Mouse (Mus musculus) ovary, postnatal 36 days (tissue): ENCODE results near the gene Gm45753.

Experiments
- DNase-seq: peaks from one replicate; pipeline ENCODE4 v3.0.0; 2022; ENCODE audit warnings: low spot score, mixed read lengths

The Gm45753 gene

DNA sequence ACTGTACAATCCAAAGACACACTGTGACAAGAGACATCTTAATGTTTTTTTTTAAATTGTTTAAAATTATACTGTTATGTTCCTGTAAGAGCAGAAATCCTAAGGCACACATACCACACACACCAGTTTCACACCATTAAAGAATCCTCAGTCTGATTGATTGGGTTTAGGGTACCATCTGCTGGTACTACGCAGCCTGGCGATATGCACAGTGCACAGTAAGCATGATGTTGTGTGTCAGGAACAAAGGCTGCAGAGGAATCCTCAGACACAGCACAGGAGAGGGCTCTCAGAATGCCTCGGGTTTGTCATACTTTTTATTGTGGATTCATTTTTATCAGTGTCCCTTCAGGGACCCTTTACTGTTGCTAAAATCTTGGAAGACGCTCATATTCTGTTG is 33.9 kb downstream of the Gm45753 start:
- no peak for DNase-seq

GRCm38 (mm10) chr8:45269056-45269455 is 39.2 kb downstream of the Gm45753 start:
- no peak for DNase-seq

DNA sequence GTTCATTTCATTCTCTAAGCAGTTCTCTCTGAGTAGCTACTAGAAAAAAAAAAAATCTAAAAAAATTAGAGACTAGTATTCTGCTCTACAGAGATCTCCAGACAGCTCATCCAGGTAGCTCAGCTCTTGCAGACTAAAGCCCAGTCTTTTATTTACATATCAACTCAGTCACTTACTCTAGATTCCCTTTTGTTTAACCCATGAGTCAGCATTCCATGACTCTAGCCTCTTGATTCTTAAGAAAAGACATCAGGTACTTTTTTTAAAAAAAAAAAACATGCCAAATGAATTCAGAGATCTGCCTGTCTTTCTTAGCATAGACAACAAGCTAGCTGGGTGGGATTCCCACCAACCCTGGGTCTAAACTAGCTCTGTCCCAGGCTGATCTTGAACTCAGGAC is 39.8 kb downstream of the Gm45753 start:
- DNase-seq, result no peak

DNA sequence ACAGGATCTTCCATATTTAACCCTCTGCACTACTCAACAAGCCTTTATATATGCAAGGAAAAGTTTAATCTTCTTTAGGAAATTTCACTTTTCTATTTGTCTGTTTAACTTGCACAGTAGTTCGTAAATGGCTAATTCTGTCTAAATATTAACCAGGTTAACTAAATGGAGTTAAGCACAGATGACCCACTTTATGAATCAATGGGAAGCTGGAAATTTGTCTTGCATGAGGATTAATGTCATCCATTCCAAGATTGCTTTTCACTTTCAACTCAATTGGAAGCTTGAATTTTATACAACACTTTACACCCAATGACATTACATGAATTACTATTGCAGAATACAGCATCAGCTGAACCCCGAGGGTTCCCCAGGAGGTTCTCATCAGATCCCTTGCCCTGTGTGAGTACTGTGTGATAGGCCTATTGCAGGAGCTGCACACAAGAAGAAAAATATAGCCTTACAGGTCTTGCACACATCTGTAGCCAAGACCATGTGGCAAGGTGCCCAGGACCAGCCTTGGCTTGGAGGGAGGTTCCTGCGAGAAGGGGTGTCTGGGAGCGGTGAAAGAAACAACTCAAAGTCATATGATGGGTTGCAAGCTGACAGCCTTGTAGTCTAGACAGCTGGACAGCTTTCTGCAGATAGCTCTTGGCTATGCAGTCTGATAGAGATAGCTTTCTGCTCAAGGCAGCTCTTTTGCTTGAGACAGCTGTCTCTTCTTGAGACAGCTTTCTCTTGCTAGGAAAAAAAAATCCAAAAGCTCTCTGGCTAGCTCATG is 40.5 kb downstream of the Gm45753 start:
- peak; percentile 38 for DNase-seq

GRCm38 (mm10) chr8:45266993-45267392 is 41.3 kb downstream of the Gm45753 start:
- no peak for DNase-seq

GRCm38 (mm10) chr8:45264918-45265317 is 43.3 kb downstream of the Gm45753 start:
- DNase-seq, result no peak

- DNase-seq, result no peak
Observed at GRCm38 (mm10) chr8:45262851-45263250, 45.4 kb downstream of the Gm45753 start.

DNA sequence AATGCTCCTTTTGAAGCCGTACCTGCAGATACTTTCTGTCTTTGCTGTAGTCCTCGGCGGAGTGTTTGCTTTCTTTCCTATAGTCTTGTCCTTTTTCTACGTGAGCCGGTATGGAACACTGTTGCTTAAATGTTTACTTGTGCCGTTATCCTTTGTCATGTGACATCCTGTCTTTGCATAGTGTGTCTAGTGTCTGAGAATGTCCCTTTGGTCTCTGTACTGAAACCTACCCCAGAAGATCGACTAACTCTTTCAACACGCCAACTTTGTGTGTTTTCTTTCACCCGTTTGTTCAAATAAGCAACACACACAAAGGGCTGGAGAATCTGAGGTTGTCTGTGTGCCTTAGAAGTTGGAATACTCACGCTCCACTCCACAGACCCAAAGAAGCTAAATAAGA is 46.3 kb downstream of the Gm45753 start, which contains the start of gene F11:
Gene F11, minus strand, starts transcription at position 112 of the 400 bp plus-strand sequence.
- DNase-seq, result no peak

GRCm38 (mm10) chr8:45258421-45258820 is 49.8 kb downstream of the Gm45753 start:
- DNase-seq, result no peak

DNA sequence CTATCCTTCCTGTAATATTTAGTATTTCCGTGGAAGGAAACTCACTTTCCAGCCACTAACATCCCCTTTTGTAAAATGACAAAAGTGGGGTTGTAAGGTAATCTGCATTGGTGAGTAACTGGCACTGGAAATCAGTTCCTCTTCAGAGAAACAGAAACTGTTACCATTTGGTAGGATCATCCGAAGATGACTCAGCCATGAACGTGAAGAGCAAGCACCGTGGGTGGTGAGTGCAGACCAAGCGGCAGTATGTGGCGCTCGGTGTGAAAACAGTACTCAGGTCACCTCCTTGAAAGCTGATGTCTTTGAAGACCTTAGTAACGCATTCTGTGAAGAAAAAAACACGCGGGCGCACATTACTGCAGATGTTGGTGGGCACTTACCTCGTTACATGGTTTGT is 53.2 kb downstream of the Gm45753 start:
- no peak for DNase-seq

DNA sequence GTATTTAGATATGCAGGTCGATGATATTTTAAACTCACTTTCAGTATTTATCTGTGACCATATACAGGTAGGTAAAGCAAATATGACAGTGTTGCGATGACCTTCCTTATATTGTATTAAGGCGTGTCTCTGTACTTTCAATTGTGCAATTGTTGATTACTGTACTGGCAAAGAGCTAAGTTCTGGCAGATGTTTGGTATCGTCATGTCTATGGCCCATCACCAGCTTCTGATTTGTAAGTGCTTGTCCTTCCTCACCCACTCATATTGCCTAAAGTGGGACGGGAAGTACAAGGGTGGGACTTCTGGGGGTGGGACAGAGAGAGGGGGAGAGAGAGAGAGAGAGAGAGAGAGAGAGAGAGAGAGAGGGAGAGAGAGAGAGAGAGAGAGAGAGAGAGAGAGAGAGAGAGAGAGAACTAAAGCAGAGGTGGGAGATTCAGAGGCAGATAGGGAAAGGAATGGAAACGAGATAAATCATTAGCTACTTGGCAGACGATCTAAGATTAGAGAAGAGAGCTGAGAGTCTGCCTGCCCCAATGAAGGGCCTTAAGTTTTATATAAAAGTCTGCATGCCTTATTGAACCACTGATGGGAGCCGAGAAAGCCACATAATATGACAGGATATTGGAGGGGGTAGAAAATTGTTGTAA is 53.9 kb downstream of the Gm45753 start:
- DNase-seq, result no peak

- DNase-seq, result no peak
Observed at GRCm38 (mm10) chr8:45253586-45253985, 54.7 kb downstream of the Gm45753 start.

DNA sequence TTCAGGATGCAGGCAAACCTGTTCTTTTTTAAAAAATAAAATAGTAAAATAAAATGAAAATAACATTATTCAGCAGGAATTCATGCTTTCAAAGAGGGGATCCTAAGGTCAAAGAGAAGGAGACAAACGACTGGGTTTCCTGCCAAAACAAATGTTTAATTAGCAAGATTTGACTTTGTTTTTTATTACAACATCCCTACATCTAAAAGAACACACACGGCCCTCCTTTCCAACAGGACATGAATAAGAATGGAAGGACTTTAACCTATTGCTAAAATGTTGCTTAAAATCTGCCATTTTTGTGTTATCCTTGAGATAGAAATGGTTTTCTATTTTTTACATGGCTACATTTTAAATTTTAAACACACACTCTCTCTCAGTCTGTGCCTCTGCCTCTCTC is 55.2 kb downstream of the Gm45753 start:
- DNase-seq, result no peak

DNA sequence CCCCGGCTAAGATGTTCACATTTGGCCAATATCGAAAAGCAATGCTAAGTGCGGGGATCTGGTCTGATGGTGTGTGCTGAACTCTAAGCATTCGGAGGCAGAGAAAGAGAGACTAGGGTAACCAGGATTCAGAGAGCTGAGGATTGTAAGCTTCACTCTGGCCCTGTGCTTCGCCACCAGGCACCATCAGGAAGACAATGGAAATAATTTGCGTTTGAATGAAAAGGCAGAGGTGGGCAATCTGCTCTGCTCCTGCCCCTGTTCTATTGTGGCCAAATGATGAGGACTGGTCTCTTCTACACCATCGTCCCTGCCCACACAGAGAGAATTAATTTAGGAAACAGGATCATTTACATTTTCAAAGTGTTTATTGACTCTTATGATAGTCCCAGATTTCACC is 62.0 kb downstream of the Gm45753 start:
- DNase-seq, result no peak

DNA sequence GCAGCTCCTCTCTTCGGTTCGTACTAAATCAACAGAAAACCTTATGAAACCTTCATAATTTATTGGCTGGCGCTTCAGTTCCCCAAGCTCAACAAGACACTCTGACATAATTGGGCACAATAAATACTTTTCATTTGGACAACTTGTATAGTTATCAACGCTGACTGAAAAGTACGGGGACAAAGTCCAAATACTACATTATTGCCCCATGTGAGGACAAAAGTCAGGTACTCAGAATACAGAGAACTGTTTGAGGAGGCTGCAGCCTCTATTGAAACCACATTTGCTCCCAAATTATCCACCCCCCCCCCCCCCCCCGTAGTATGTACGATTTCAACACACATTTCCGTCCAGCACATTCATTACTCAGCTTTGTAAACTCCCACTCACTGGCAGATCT is 68.9 kb downstream of the Gm45753 start:
- no peak for DNase-seq

DNA sequence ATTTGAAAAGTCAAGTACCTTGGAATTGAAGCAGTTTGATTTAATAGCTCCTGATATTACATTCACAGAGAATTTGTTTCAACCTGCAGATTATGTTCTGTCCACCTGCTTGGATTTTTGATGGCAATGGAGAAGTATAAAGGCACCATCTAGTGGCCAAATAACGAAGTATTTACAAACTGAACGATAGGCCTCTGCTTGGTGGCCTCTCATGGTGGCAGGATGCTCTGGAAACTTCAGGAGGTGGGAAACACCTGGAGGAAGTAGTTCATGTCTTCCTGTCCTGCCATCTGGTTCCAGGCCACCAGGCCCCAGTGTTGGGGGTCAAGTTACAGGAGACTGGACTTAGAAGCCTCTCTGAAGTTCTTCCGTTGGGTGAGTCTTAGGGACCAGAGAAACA is 70.0 kb downstream of the Gm45753 start:
- no peak for DNase-seq

DNA sequence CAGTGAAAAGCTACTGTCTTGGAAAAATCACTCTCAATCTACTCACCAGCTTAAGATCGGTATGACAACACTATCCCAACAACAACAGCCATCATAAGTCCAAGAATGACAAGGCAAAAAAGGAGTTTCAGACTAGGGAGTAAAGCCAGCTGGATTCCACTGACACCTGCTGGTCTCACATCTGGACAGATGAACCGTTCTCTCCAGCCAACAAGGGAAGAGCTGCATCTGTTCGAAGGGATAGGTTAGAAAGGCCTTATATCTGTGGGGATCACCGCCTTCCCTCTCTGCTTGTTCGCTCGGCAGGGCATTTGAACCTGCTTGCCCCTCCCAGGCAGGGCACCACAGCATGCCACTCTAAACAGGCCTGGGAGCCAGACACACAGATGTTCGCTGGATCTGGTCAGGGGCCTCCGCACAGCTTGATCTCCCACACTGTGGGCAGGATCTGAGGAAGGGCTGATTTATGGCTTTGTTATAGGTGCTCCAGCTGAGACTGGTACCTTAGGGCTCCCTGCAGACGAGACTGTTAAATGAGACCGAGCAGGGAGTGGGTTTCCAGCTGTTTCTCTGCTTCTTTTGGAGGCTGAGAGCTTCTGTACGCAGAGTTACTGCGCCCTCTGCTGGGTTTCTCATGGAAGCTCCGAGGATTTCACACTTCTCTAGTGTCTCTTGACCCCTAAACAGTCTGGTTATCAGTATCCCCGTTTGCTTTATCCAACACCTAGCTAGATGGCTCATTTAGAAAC is 71.9 kb downstream of the Gm45753 start:
- peak; percentile 38 for DNase-seq

DNA sequence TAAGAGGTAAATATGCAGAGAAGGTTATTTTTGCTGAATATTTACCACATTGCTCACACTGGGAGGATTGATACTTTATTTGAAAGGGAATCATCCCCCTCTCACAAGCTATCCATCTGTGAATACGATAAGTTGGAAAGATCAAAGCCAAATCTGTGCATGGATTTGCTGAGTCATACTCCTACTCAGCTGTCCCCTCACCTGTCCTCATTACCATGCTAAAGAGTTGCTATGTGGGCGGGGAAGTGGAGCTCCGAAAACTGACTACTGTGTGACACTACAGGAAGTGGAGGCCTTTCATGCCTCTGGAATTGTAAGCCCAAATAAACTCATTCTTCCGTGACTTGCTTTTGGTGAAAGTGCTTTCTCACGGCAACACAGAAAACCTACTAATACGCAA is 73.0 kb downstream of the Gm45753 start:
- no peak for DNase-seq

DNA sequence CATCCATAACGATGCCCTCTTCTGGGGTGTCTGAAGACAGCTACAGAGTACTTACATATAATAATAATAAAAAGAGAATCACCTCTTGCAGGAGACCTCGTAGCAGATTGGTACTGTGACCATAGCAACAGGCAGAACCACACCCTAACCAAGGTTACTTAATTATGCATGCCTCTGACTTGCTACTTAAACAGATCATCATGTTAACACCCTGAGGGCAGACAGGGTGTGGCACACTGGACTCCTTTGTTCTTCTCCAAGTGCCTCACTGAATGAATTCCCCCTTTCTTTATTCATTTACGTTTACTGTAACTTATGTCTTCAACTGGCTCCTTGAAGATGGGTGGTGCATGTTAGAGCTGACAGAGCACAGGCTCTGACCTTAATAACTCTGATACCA is 75.0 kb downstream of the Gm45753 start:
- DNase-seq, result no peak
